Comparison of ENCODE assay signal across 8 mouse cellular contexts in genomic region chr11:96982859-96983258, GRCm38 (mm10). TPM values are rescaled to one million over a fixed set of nuclear protein-coding genes. Genes with fewer than 3 reads are reported as not detected.
DNase-seq lines count a peak whose midpoint lies in the region; ATAC-seq lines count a peak whose summit lies in the region.

Gene Sp2 (minus strand): TSS chr11:96982959.

- WGBS in neural tube, embryonic 11.5 days = 55% methylated on average over 7 of the region's 7 CpGs
- 80% methylated on average over 7 of the region's 7 CpGs for WGBS in macrophage (ENCODE audit: missing documents)

- H3K27me3 ChIP-seq in neural tube, embryonic 11.5 days (ENCODE audit: control insufficient read depth, insufficient read depth, low read length) = 0 out of 2 replicates have a peak, but pooled peaks cover 5% of the 10 kb centered on the region

- no peak within 1 kb of the TSS; the same call in 1 of the 2 replicates for H3K9ac ChIP-seq in neural tube, embryonic 11.5 days (ENCODE audit: low read length)

- no peaks in the 10 kb centered on the region for H3K36me3 ChIP-seq in neural tube, embryonic 11.5 days (ENCODE audit: control insufficient read depth, insufficient read depth, low read length)
- H3K36me3 ChIP-seq in macrophage (ENCODE audit: inconsistent target) = no peaks in the 10 kb centered on the region

- no peak within 1 kb of the TSS for H3K4me3 ChIP-seq in neural tube, embryonic 11.5 days (ENCODE audit: low read depth, low read length)
- H3K4me3 ChIP-seq in macrophage (ENCODE audit: inconsistent target) = no peak within 1 kb of the TSS

- no peaks in the 10 kb centered on the region for H3K79me2 ChIP-seq in macrophage (ENCODE audit: inconsistent target)

- no peaks in the 10 kb centered on the region for H3K9me3 ChIP-seq in neural tube, embryonic 11.5 days (ENCODE audit: control insufficient read depth, low read length)

- peaks cover 7% of the 10 kb centered on the region; the same call in 1 of the 2 replicates for H3K4me1 ChIP-seq in neural tube, embryonic 11.5 days (ENCODE audit: control insufficient read depth, insufficient read depth, low read length)

- no peak for DNase-seq in frontal cortex, adult 2 months (ENCODE audit: extremely low spot score in 1 of 2, low spot score in 1 of 2)
- no peak for DNase-seq in frontal cortex, postnatal 36 days (ENCODE audit: low spot score in 2 of 2)
- no peak for DNase-seq in neural tube, embryonic 11.5 days (ENCODE audit: low spot score)
- DNase-seq in neural tube, embryonic 10.5 days (ENCODE audit: extremely low spot score, low spot score) = no peak
- no peak for DNase-seq in heart, postnatal 14 days
- DNase-seq in cerebellum, adult 18-20 months = no peak

- no peak within 1 kb of the TSS for H3K27ac ChIP-seq in neural tube, embryonic 11.5 days (ENCODE audit: low read depth, low read length)
- no peak within 1 kb of the TSS for H3K27ac ChIP-seq in macrophage

- no peak for ATAC-seq in neural tube, embryonic 11.5 days (ENCODE audit: insufficient read depth, low FRiP score, low TSS enrichment)
- no peak for ATAC-seq in megakaryocyte-erythroid progenitor cell, adult 5-6 weeks (replicated peaks; ENCODE audit: low FRiP score, low TSS enrichment, poor library complexity, severe bottlenecking)

- intact Hi-C loops in heart, postnatal 14 days (cut with DNase I) = loop anchor here (1.0 to 10.0 kb wide), 3 partner anchors 39 to 192 kb away; no protein-coding TSS in a partner anchor

- no peak within 1 kb of the TSS for H3K4me2 ChIP-seq in neural tube, embryonic 11.5 days (ENCODE audit: low read depth)

RNA-seq across cellular contexts. Expression of gene Sp2, which starts in this region (rescaled TPM):
- 11.5 and 12.1 TPM in 2 replicates for polyA plus RNA-seq in frontal cortex, adult 2 months (2012; rRNA removed)
- 26.9 and 29.4 TPM in 2 replicates for polyA plus RNA-seq in neural tube, embryonic 11.5 days (2014; fragmentation: Nextera tagmentation; extraction: Ambion mirVana)
- total RNA-seq in heart, postnatal 14 days (2021) = 10 to 100 TPM; 11.4 to 12.0 TPM
- 1 to 10 TPM; 3.6 to 9.3 (median 5.3) TPM for total RNA-seq in macrophage (2018; cell fraction: chromatin; rRNA removed)
- 10 to 100 TPM; 13.1 to 20.2 (median 16.4) TPM for total RNA-seq in macrophage (2018; cell fraction: cytosol; rRNA removed)
- total RNA-seq in macrophage (2018; cell fraction: nucleus; rRNA removed) = 10 to 100 TPM in 5 of 26 experiments, 1 to 10 TPM in 21; 6.2 to 11.6 (median 9.2) TPM
- 10.9 to 20.7 TPM (median 12.1 TPM) in 3 replicates for polyA plus RNA-seq in macrophage (2018)
- total RNA-seq in megakaryocyte-erythroid progenitor cell, adult 5-6 weeks (2014; fragmentation: Nextera tagmentation) = 15.5 and 16.1 TPM in 2 replicates
- total RNA-seq in megakaryocyte-erythroid progenitor cell, adult 5-6 weeks (2017) = 2.4 and 4.8 TPM in 2 replicates
